ENCODE assay signal across 22 mouse cellular contexts in the genomic region with DNA sequence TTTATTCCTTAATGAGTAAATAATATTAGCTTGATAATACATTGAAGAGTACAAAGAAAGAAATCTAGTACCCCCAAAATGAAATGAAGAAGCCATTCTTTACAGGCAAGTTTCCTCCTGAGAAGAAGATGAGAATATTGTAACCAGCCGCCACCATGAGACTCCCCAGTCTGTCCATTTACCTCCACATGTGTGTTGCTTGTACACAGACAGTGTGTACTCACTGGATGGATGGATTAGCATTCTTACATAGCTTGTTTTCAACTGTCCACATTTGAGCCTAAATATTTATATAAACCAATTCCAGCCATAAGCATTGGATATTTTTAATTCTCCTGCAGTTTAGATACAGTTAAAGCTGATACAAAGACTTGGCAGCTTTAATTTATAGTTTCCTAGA.
DNase-seq lines count a peak whose midpoint lies in the region; ATAC-seq and TF ChIP-seq lines count a peak whose summit lies in the region.
"Had no signal": no experiment of that assay in that cellular context is flagged by ENCODE, and none has a peak within 500 bp of the region (broad histone marks: within the 10 kb centered on the region; RNA-seq: fewer than 3 reads in every experiment).

No protein-coding gene starts in this region.

- peaks cover 16% of the 10 kb centered on the region for H3K4me1 ChIP-seq in lung, embryonic 14.5 days (ENCODE audit: insufficient read depth)
- H3K4me1 ChIP-seq in lung, embryonic 16.5 days (replicated peaks; ENCODE audit: control insufficient read depth, insufficient read depth, low read length): peaks cover 12% of the 10 kb centered on the region
- peaks cover 2% of the 10 kb centered on the region; the same call in 1 of the 2 replicates for H3K4me1 ChIP-seq in intestine, embryonic 16.5 days (ENCODE audit: control insufficient read depth, insufficient read depth, low read length)
- H3K4me1 ChIP-seq: embryonic facial prominence, embryonic 15.5 days; forebrain, embryonic 10.5 days; forebrain, embryonic 12.5 days had no signal

- no peak overlapping the region for H3K4me2 ChIP-seq in lung, embryonic 14.5 days
- no peak overlapping the region for H3K4me2 ChIP-seq in lung, embryonic 16.5 days (ENCODE audit: low read depth, low read length)
- no peak overlapping the region for H3K4me2 ChIP-seq in intestine, embryonic 16.5 days (ENCODE audit: low read depth, low read length)
- H3K4me2 ChIP-seq: embryonic facial prominence, embryonic 13.5 days; embryonic facial prominence, embryonic 15.5 days; forebrain, embryonic 12.5 days had no signal

- no peak for ATAC-seq in lung, embryonic 14.5 days (ENCODE audit: insufficient read depth)
- peak; percentile 19; the same call in 1 of the 2 replicates for ATAC-seq in lung, embryonic 16.5 days (ENCODE audit: low read depth)
- peak; percentile 56; the same call in 1 of the 2 replicates for ATAC-seq in intestine, embryonic 16.5 days
- ATAC-seq: forebrain, embryonic 14.5 days had no signal

- no peaks in the 10 kb centered on the region for H3K9me3 ChIP-seq in lung, embryonic 14.5 days (ENCODE audit: low read depth, low read length)
- H3K9me3 ChIP-seq in lung, embryonic 16.5 days (ENCODE audit: control insufficient read depth, low read length): no peaks in the 10 kb centered on the region
- H3K9me3 ChIP-seq in intestine, embryonic 16.5 days (ENCODE audit: control insufficient read depth, low read length): no peaks in the 10 kb centered on the region
- H3K9me3 ChIP-seq: embryonic facial prominence, embryonic 13.5 days; embryonic facial prominence, embryonic 15.5 days; forebrain, embryonic 10.5 days; forebrain, embryonic 12.5 days had no signal

- no peaks in the 10 kb centered on the region for H3K36me3 ChIP-seq in lung, embryonic 14.5 days (ENCODE audit: insufficient read depth)
- no peaks in the 10 kb centered on the region for H3K36me3 ChIP-seq in lung, embryonic 16.5 days (ENCODE audit: control insufficient read depth, insufficient read depth, low read length)
- H3K36me3 ChIP-seq in intestine, embryonic 16.5 days (ENCODE audit: control insufficient read depth, insufficient read depth, low read length): no peaks in the 10 kb centered on the region
- H3K36me3 ChIP-seq: embryonic facial prominence, embryonic 13.5 days; embryonic facial prominence, embryonic 15.5 days; forebrain, embryonic 10.5 days; forebrain, embryonic 12.5 days had no signal

- H3K27ac ChIP-seq in lung, embryonic 14.5 days (ENCODE audit: low read depth): no peak overlapping the region
- H3K27ac ChIP-seq in lung, embryonic 16.5 days (ENCODE audit: low read length): 0 out of 2 replicates have a peak overlapping the region, but pooled peaks have one; percentile 49
- H3K27ac ChIP-seq in intestine, embryonic 16.5 days (ENCODE audit: low read length): no peak overlapping the region
- H3K27ac ChIP-seq: embryonic facial prominence, embryonic 13.5 days; embryonic facial prominence, embryonic 15.5 days; forebrain, embryonic 10.5 days; forebrain, embryonic 12.5 days had no signal

- DNase-seq in lung, embryonic 14.5 days: peak; percentile 38
- no peak for DNase-seq in lung, postnatal 14 days
- no peak for DNase-seq in lung, adult 18-20 months
- no peak for DNase-seq in ovary, postnatal 10 days (ENCODE audit: low spot score)
- DNase-seq: adrenal gland, adult 2 months; adrenal gland, postnatal 10 days; adrenal gland, postnatal 25 days; cerebellum, adult 11 months; cerebellum, adult 18-20 months; cerebellum, adult 8-10 months; cerebellum, adult 9-11 months; cerebellum, postnatal 14 days; cerebellum, postnatal 36 days; embryo, embryonic 11 days had no signal

- no peak overlapping the region for H3K9ac ChIP-seq in lung, embryonic 14.5 days
- H3K9ac ChIP-seq in lung, embryonic 16.5 days (ENCODE audit: low read length): no peak overlapping the region
- H3K9ac ChIP-seq in intestine, embryonic 16.5 days (ENCODE audit: low read depth, low read length): no peak overlapping the region
- H3K9ac ChIP-seq: embryonic facial prominence, embryonic 13.5 days; embryonic facial prominence, embryonic 15.5 days; forebrain, embryonic 12.5 days had no signal

- H3K27me3 ChIP-seq in lung, embryonic 14.5 days (ENCODE audit: insufficient read depth, low read length): no peaks in the 10 kb centered on the region
- H3K27me3 ChIP-seq in lung, embryonic 16.5 days (ENCODE audit: control insufficient read depth, insufficient read depth, low read depth, low read length): no peaks in the 10 kb centered on the region
- no peaks in the 10 kb centered on the region for H3K27me3 ChIP-seq in intestine, embryonic 16.5 days (replicated peaks; ENCODE audit: control insufficient read depth, insufficient read depth, low read length)
- H3K27me3 ChIP-seq: embryonic facial prominence, embryonic 13.5 days; embryonic facial prominence, embryonic 15.5 days; forebrain, embryonic 12.5 days had no signal

- H3K4me3 ChIP-seq in lung, embryonic 14.5 days (ENCODE audit: low read depth, low read length): no peak overlapping the region
- no peak overlapping the region for H3K4me3 ChIP-seq in lung, embryonic 16.5 days (ENCODE audit: low read length)
- H3K4me3 ChIP-seq in intestine, embryonic 16.5 days (ENCODE audit: low read length): no peak overlapping the region
- H3K4me3 ChIP-seq: embryonic facial prominence, embryonic 13.5 days; embryonic facial prominence, embryonic 15.5 days; erythroblast, embryonic 14.5 days; forebrain, embryonic 10.5 days; forebrain, embryonic 12.5 days had no signal

- WGBS in lung, embryonic 14.5 days: 75% methylated on average over 1 of the region's 1 CpGs
- 76% methylated on average over 1 of the region's 1 CpGs for WGBS in lung, embryonic 16.5 days
- 74% methylated on average over 1 of the region's 1 CpGs for WGBS in intestine, embryonic 16.5 days

- TF ChIP-seq CTCF in lung, embryonic 14.5 days (IDR thresholded peaks at IDR 0.05; ENCODE audit: low read depth): no peak
